Mouse (Mus musculus): ENCODE data around the gene Stk24. TPM values are rescaled to one million over a fixed set of nuclear protein-coding genes. Genes with fewer than 3 reads are reported as not detected.

Stk24 gene
- polyA plus RNA-seq, 1 experiment from 2014 or later = 36.6 TPM

GRCm38 (mm10) chr14:121318382-121318781 lies 61.4 kb downstream of the Stk24 start:
- 87% methylated on average over 5 of the region's 5 CpGs for WGBS
- no peaks in the 10 kb centered on the region for H3K27me3 ChIP-seq (replicated peaks)
- no peak for ATAC-seq (ENCODE audit: low FRiP score, low read depth)
- H3K27ac ChIP-seq = no peak overlapping the region
- H3K4me3 ChIP-seq = no peak overlapping the region
- 0 out of 2 replicates have a peak, but pooled peaks cover 3% of the 10 kb centered on the region for H3K9me3 ChIP-seq
- peaks cover 24% of the 10 kb centered on the region for H3K4me1 ChIP-seq
- no peak overlapping the region for H3K9ac ChIP-seq
- no peaks in the 10 kb centered on the region for H3K36me3 ChIP-seq
- no peak overlapping the region for H3K4me2 ChIP-seq (replicated peaks)

GRCm38 (mm10) chr14:121317312-121317671 lies 62.5 kb downstream of the Stk24 start:
- Histone ChIP-seq H3K4me3 (no peak overlapping the region), H3K9me3 (0 out of 2 replicates have a peak, but pooled peaks cover 3% of the 10 kb centered on the region), H3K4me1 (peaks cover 24% of the 10 kb centered on the region), H3K4me2 (replicated peaks) (no peak overlapping the region), H3K27ac (no peak overlapping the region), H3K27me3 (replicated peaks) (no peaks in the 10 kb centered on the region), H3K36me3 (no peaks in the 10 kb centered on the region), H3K9ac (no peak overlapping the region)
- 74% methylated on average over 3 of the region's 3 CpGs for WGBS
- ATAC-seq (ENCODE audit: low FRiP score, low read depth) = no peak

DNA sequence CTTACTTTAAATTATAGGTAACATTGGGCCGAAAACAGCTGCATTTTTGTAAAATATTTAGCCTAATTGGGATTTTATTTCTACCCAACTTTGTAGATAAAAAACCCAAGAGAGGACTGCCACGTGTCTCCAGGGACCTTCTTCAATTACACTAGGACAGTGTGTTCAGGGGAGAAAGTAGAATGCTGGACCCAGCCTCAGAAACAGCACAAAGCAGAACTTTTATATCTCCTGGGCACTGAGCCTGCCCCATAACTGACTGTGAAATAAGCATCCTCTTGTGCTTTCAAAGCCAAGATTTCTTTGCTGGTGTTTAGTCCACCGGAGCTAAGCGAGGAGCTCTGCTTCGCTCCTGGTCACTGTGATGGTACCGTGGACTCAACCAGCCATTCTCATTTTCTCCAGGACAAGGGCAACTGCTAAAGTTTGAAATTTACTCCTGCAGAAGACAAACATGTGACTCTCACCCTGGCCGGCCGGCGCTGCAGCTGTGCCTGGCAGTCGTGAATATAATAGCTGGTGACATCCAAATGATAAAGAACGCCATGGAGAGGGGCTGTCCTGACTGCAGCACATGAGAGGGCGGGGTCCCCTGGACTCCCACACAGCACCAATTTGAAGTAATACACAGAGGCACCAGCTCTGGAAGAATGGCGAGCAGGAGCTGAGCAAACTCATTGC lies 63.0 kb downstream of the Stk24 start:
- H3K4me1 ChIP-seq = peaks cover 24% of the 10 kb centered on the region
- 59% methylated on average over 13 of the region's 13 CpGs for WGBS
- no peak for ATAC-seq (ENCODE audit: low FRiP score, low read depth)
- no peaks in the 10 kb centered on the region for H3K36me3 ChIP-seq
- no peak overlapping the region for H3K9ac ChIP-seq
- no peaks in the 10 kb centered on the region for H3K27me3 ChIP-seq (replicated peaks)
- no peak overlapping the region for H3K4me3 ChIP-seq
- H3K9me3 ChIP-seq = 0 out of 2 replicates have a peak, but pooled peaks cover 3% of the 10 kb centered on the region
- no peak overlapping the region for H3K27ac ChIP-seq
- no peak overlapping the region for H3K4me2 ChIP-seq (replicated peaks)

DNA sequence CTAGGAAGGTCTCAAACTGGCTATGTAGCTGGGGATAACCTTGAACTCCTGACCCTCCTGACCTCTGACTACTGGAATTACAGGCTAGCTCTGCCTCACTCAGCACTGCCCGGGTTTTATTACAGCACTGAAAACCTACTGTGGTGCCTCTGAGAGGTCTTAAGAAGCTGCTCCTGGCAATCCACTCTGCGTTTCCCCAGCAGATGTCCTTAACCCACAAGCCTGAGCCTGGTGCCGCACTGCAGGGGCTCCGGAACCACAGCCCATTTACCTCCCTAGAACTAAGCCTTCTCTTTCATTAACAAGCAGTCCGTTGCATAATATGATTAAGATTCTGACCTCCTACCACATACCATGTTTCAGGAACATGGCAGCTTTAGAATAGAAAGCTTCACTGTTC lies 63.7 kb downstream of the Stk24 start:
- no peak overlapping the region for H3K27ac ChIP-seq
- WGBS = 48% methylated on average over 5 of the region's 5 CpGs
- H3K27me3 ChIP-seq (replicated peaks) = no peaks in the 10 kb centered on the region
- no peak overlapping the region for H3K9ac ChIP-seq
- no peak for ATAC-seq (ENCODE audit: low FRiP score, low read depth)
- H3K4me3 ChIP-seq = no peak overlapping the region
- H3K4me1 ChIP-seq = peaks cover 24% of the 10 kb centered on the region
- H3K36me3 ChIP-seq = no peaks in the 10 kb centered on the region
- no peak overlapping the region for H3K4me2 ChIP-seq (replicated peaks)
- 0 out of 2 replicates have a peak, but pooled peaks cover 3% of the 10 kb centered on the region for H3K9me3 ChIP-seq

GRCm38 (mm10) chr14:121314934-121315333 lies 64.9 kb downstream of the Stk24 start:
- Histone ChIP-seq H3K27ac (no peak overlapping the region), H3K9me3 (no peaks in the 10 kb centered on the region), H3K27me3 (replicated peaks) (no peaks in the 10 kb centered on the region), H3K36me3 (no peaks in the 10 kb centered on the region), H3K4me1 (peaks cover 24% of the 10 kb centered on the region), H3K4me3 (no peak overlapping the region), H3K4me2 (replicated peaks) (no peak overlapping the region), H3K9ac (no peak overlapping the region)
- no peak for ATAC-seq (ENCODE audit: low FRiP score, low read depth)
- WGBS = 89% methylated on average over 3 of the region's 3 CpGs

- no peaks in the 10 kb centered on the region for H3K36me3 ChIP-seq
- no peaks in the 10 kb centered on the region for H3K9me3 ChIP-seq
- H3K4me2 ChIP-seq (replicated peaks) = no peak overlapping the region
- H3K4me3 ChIP-seq = no peak overlapping the region
- no peak overlapping the region for H3K9ac ChIP-seq
- H3K27me3 ChIP-seq (replicated peaks) = no peaks in the 10 kb centered on the region
- WGBS = 97% methylated on average over 10 of the region's 10 CpGs
- ATAC-seq (ENCODE audit: low FRiP score, low read depth) = no peak
- no peak overlapping the region for H3K27ac ChIP-seq
- H3K4me1 ChIP-seq = peaks cover 24% of the 10 kb centered on the region
Observed at GRCm38 (mm10) chr14:121313283-121313682, 66.5 kb downstream of the Stk24 start.

GRCm38 (mm10) chr14:121311083-121311482 lies 68.7 kb downstream of the Stk24 start:
- H3K36me3 ChIP-seq = no peaks in the 10 kb centered on the region
- no peak overlapping the region for H3K4me2 ChIP-seq (replicated peaks)
- 0 out of 2 replicates have a peak, but pooled peaks cover 11% of the 10 kb centered on the region for H3K4me1 ChIP-seq
- ATAC-seq (ENCODE audit: low FRiP score, low read depth) = no peak
- no peak overlapping the region for H3K27ac ChIP-seq
- no peak overlapping the region for H3K9ac ChIP-seq
- no peak overlapping the region for H3K4me3 ChIP-seq
- no peaks in the 10 kb centered on the region for H3K27me3 ChIP-seq (replicated peaks)
- H3K9me3 ChIP-seq = no peaks in the 10 kb centered on the region
- 95% methylated on average over 2 of the region's 2 CpGs for WGBS

DNA sequence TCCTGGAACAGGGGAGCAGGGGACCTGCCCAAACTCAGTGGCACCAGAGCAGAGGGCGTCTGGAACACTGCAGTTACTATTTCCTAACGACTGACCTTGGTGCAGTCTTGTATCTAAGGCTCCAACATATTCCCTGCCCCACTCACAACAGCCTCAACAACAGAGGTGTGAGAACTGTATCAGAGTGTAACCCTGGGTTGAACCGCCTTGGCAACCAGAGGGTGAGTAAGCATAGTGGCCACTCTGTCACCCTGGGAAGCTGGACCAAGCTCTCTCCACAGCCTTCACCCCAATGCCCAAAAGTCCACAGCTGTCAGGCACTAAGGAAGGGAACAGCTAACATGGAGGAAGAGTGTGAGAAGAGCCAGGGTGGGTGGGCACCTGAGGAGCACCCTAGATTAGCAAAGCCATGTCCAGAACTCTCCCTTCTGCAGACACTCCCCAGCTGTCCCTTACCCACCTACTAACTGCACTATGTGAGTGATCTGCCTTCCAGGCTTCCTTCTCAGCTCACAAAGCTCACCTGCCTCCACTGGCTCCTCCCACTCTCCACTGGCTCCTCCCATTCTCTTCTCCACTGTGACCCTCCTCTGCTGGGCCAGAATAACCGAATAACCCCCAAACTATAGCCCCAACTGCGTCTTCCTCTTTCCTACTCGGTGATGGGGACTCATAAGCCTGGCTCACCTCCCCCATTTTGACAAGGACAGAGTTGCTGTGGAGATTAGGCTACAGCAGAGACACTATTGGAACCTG lies 69.3 kb downstream of the Stk24 start:
- Histone ChIP-seq H3K4me1 (0 out of 2 replicates have a peak, but pooled peaks cover 5% of the 10 kb centered on the region), H3K4me3 (no peak overlapping the region), H3K9ac (no peak overlapping the region), H3K27ac (no peak overlapping the region), H3K36me3 (no peaks in the 10 kb centered on the region), H3K27me3 (replicated peaks) (no peaks in the 10 kb centered on the region), H3K9me3 (no peaks in the 10 kb centered on the region), H3K4me2 (replicated peaks) (no peak overlapping the region)
- ATAC-seq (ENCODE audit: low FRiP score, low read depth) = no peak; the same call in 1 of the 2 replicates
- 86% methylated on average over 6 of the region's 6 CpGs for WGBS

- ATAC-seq (ENCODE audit: low FRiP score, low read depth) = no peak
- H3K27me3 ChIP-seq (replicated peaks) = no peaks in the 10 kb centered on the region
- 92% methylated on average over 3 of the region's 3 CpGs for WGBS
- H3K4me2 ChIP-seq (replicated peaks) = no peak overlapping the region
- no peak overlapping the region for H3K4me3 ChIP-seq
- no peaks in the 10 kb centered on the region for H3K9me3 ChIP-seq
- H3K36me3 ChIP-seq = no peaks in the 10 kb centered on the region
- H3K4me1 ChIP-seq = 0 out of 2 replicates have a peak, but pooled peaks cover 2% of the 10 kb centered on the region
- no peak overlapping the region for H3K27ac ChIP-seq
- H3K9ac ChIP-seq = no peak overlapping the region
Observed at GRCm38 (mm10) chr14:121309909-121310308, 69.9 kb downstream of the Stk24 start.

DNA sequence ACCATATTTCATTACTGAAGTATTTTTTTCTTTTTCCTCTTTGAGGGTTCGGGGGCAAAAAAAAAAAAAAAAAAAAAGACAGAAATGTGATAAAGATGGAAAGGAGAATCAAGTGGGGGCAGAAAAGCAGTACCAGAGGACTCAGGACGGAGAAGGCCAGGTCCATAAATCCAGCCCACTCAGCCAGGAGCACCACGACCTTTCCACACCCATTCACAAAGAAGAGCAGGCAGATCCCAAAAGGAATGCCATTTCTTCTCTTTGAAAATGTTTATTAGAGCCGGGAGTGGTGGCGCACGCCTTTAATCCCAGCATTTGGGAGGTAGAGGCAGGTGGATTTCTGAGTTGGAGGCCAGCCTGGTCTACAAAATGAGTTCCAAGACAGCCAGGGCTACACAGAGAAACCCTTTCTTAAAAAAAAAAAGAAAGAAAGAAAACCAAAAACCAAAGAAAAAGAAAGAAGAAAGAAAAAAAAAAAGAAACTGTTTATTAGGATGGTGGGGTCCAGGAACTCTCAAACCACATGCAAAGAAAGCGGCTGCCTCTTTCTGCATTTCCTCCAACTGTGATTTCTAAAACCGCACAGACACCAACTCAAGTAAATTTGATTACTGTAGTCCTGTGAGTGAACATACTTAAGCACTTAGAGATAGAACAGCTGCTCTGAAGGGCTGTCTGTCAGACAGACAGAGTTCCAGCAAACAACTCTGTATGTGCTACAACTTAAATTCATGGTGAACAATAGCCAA lies 74.3 kb downstream of the Stk24 start:
- 58% methylated on average over 8 of the region's 8 CpGs for WGBS
- Histone ChIP-seq H3K9me3 (no peaks in the 10 kb centered on the region), H3K27me3 (replicated peaks) (no peaks in the 10 kb centered on the region), H3K27ac (no peak overlapping the region), H3K9ac (no peak overlapping the region), H3K4me2 (replicated peaks) (no peak overlapping the region), H3K4me3 (no peak overlapping the region), H3K36me3 (peaks cover 10% of the 10 kb centered on the region), H3K4me1 (no peaks in the 10 kb centered on the region)
- no peak for ATAC-seq (ENCODE audit: low FRiP score, low read depth)

DNA sequence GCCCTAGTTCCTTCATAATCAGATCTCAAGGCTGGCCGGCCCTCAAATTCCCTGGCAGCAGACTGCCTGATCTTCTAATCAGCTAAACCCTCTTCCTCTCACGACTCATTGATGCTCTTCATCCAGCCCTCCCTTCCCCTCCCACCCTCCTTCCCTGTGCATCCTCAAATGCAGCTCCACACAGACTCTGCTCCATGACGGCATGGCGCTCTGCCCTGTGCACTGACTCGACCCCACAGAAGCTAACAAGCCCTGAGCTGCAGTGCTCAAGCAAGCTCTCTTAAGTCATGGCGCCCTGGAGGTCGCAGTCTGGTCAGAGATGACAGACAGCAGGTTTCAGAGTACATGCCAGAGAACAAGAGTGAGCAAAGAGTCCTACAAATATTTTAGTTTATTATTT lies 75.3 kb downstream of the Stk24 start:
- H3K4me1 ChIP-seq = no peaks in the 10 kb centered on the region

GRCm38 (mm10) chr14:121299093-121299492 lies 80.7 kb downstream of the Stk24 start:
- no peaks in the 10 kb centered on the region for H3K27me3 ChIP-seq (replicated peaks)
- H3K27ac ChIP-seq = no peak overlapping the region
- peaks cover 42% of the 10 kb centered on the region for H3K36me3 ChIP-seq
- H3K4me1 ChIP-seq = no peaks in the 10 kb centered on the region
- H3K9ac ChIP-seq = no peak overlapping the region
- WGBS = 93% methylated on average over 9 of the region's 9 CpGs
- no peaks in the 10 kb centered on the region for H3K9me3 ChIP-seq
- no peak overlapping the region for H3K4me3 ChIP-seq
- H3K4me2 ChIP-seq (replicated peaks) = no peak overlapping the region
- ATAC-seq (ENCODE audit: low FRiP score, low read depth) = no peak

More for the DNA sequence above, 75.3 kb downstream of the Stk24 start:
- Histone ChIP-seq H3K27ac (no peak overlapping the region), H3K4me2 (replicated peaks) (no peak overlapping the region), H3K9me3 (no peaks in the 10 kb centered on the region), H3K4me3 (no peak overlapping the region), H3K27me3 (replicated peaks) (no peaks in the 10 kb centered on the region), H3K9ac (no peak overlapping the region), H3K36me3 (peaks cover 17% of the 10 kb centered on the region)
- ATAC-seq (ENCODE audit: low FRiP score, low read depth) = no peak
- WGBS = 71% methylated on average over 7 of the region's 7 CpGs

All from neural tube, embryonic 12.5 days (tissue).